Mouse (Mus musculus): ENCODE data around the gene Cct6b. TPM values are rescaled to one million over a fixed set of nuclear protein-coding genes. Genes with fewer than 3 reads are reported as not detected.
A peak's percentile ranks its signal among the peaks of the same experiment; 100 is the strongest.

Gene Cct6b
- polyA plus RNA-seq, 1 experiment: 0.07 TPM

DNA sequence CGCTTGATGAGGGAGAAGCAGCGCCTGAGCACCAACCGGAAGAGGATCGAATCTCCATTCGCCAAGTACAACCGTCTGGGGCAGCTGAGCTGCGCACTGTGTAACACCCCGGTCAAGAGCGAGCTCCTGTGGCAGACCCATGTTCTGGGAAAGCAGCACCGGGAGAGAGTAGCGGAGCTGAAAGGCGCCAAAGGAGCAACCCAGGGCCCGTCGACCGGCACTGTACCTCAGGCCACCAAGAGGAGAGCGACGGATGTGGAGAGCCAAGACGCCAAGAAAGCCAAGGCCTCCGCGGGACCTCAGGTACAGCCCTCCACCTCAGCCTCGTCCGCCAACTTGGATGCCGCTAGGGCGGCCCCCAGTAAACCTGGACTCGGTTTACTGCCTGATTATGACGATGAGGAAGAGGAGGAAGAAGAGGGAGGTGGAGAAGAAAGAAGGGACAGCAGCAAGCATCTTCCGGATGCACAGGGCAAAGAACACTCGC is 360 bp upstream of the Cct6b start:
- H3K9me3 ChIP-seq (ENCODE audit: control insufficient read depth, low read length): peaks cover 3% of the 10 kb centered on the region; the same call in 1 of the 2 replicates
- TF ChIP-seq TAL1 (IDR thresholded peaks at IDR 0.05; ENCODE audit: low read length) (no peak), GATA1 (IDR thresholded peaks at IDR 0.05; ENCODE audit: low read length) (no peak)
- peaks cover 27% of the 10 kb centered on the region for H3K36me3 ChIP-seq (ENCODE audit: control insufficient read depth)
- peak overlapping the region; percentile 68 for H3K4me3 ChIP-seq (replicated peaks)
- peaks cover 36% of the 10 kb centered on the region for H3K4me1 ChIP-seq (ENCODE audit: control insufficient read depth)
- 0 out of 2 replicates have a peak, but pooled peaks cover 2% of the 10 kb centered on the region for H3K27me3 ChIP-seq (ENCODE audit: control insufficient read depth)

DNA sequence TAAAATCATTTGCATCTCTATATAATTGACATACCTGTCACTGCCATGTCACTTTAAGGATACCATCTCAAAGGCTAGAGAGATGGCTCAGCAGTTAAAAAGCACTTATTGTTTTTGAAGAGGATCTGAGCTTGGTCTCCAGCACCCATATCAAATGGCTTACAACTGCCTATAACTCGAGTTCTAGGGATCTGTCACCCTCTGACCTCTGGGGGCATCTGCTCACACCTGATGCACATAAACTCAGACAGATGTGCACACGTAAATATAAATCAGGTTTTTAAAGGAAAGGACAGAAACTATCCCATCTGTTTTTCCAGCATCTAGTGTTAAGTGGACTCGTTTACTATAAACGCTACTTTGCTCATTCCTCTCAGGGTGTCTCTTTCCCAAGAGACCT is 860 bp downstream of the Cct6b start:
- Histone ChIP-seq H3K36me3 (ENCODE audit: control insufficient read depth) (peaks cover 15% of the 10 kb centered on the region), H3K4me3 (replicated peaks) (peak overlapping the region; percentile 68), H3K27me3 (ENCODE audit: control insufficient read depth) (0 out of 2 replicates have a peak, but pooled peaks cover 2% of the 10 kb centered on the region), H3K9me3 (ENCODE audit: control insufficient read depth, low read length) (peaks cover 3% of the 10 kb centered on the region; the same call in 1 of the 2 replicates), H3K4me1 (ENCODE audit: control insufficient read depth) (peaks cover 36% of the 10 kb centered on the region)
- TF ChIP-seq TAL1 (IDR thresholded peaks at IDR 0.05; ENCODE audit: low read length) (no peak), GATA1 (IDR thresholded peaks at IDR 0.05; ENCODE audit: low read length) (no peak)

DNA sequence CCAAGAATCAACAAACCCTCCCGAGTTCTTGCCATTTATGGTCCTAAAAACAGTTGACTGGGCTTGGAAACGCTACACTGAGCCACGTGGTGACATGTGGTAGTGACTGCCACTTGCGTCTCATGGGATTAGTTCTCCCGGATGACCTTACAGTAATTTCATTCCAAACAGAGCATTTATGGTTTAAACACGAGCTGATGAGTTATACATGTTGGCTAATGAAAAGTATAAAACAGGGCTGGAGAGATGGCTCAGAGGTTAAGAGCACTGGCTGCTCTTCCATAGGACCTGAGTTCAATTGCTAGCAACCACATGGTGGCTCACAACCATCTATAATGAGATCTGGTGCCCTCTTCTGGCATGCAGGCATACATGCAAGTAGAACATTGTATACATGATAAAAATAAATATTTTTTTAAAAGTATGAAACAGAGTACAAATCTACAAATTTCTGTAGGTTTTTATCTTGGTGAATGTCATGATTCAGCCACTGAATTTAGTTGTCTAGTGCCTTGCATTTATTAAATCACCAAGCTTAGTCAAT is 1.8 kb downstream of the Cct6b start:
- peaks cover 3% of the 10 kb centered on the region; the same call in 1 of the 2 replicates for H3K9me3 ChIP-seq (ENCODE audit: control insufficient read depth, low read length)
- 0 out of 2 replicates have a peak, but pooled peaks cover 2% of the 10 kb centered on the region for H3K27me3 ChIP-seq (ENCODE audit: control insufficient read depth)
- TF ChIP-seq GATA1 (IDR thresholded peaks at IDR 0.05; ENCODE audit: low read length) (no peak), TAL1 (IDR thresholded peaks at IDR 0.05; ENCODE audit: low read length) (no peak)
- no peak overlapping the region for H3K4me3 ChIP-seq (replicated peaks)
- peaks cover 12% of the 10 kb centered on the region for H3K36me3 ChIP-seq (ENCODE audit: control insufficient read depth)
- peaks cover 36% of the 10 kb centered on the region for H3K4me1 ChIP-seq (ENCODE audit: control insufficient read depth)

DNA sequence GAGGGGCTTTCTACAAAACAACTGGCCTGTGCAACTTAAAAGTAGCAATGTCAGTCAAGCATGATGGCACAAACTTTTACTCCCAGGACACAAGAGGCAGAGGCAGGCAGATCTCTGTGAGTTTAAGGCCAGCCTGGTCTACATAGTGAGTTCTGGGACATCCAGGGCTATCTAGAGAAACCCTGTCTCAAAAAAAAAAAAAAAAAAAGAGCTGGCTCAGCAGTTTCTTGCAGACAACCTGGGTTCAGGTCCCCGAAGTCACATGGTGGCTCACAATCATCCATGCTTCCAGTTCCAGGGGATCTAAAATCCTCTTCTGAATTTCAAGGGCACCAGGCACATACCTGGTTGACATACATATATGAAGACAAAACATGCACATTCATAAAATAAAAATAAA is 8.2 kb downstream of the Cct6b start:
- Histone ChIP-seq H3K27me3 (ENCODE audit: control insufficient read depth) (0 out of 2 replicates have a peak, but pooled peaks cover 2% of the 10 kb centered on the region), H3K4me3 (replicated peaks) (no peak overlapping the region), H3K4me1 (ENCODE audit: control insufficient read depth) (no peaks in the 10 kb centered on the region; the same call in none of the 2 replicates), H3K36me3 (ENCODE audit: control insufficient read depth) (no peaks in the 10 kb centered on the region), H3K9me3 (ENCODE audit: control insufficient read depth, low read length) (no peaks in the 10 kb centered on the region)
- no peak for TF ChIP-seq GATA1 (IDR thresholded peaks at IDR 0.05; ENCODE audit: low read length)
- TF ChIP-seq TAL1 (IDR thresholded peaks at IDR 0.05; ENCODE audit: low read length): no peak

DNA sequence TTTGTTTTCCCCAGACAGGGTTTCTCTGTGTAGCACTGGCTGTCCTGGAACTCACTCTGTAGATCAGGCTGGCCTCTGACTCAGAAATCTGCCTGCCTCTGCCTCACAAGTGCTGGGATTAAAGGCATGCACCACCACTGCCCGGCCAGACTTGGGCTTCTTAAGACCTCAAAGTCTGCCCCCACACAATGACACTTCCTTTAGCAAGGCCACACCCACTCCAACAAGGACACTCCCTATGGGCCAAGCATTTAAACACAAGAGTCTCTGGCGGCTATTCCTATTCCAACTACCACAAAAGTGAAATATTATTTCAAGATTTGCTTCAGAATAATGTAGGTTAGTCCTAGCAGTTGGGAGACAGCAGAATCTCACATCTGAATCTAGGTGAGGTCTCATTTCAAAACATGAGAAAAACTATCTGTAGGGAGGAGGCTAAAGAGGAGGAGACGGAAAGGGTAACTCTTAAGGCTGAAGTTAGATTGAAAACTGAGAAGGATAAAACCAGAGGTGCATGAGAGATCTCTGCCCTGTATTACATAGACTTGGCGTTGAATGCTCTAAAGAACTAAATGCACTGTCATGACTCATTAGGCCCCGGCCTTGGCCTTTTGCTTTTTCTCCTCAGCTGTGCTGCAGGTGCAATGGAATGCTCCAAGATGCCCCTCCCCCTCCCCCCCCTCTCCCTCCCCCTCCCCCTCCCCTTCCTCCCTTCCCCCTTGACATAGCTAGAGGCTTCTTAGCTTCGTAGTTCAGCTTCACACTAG is 11.6 kb downstream of the Cct6b start:
- Histone ChIP-seq H3K36me3 (ENCODE audit: control insufficient read depth) (no peaks in the 10 kb centered on the region), H3K9me3 (ENCODE audit: control insufficient read depth, low read length) (no peaks in the 10 kb centered on the region), H3K27me3 (ENCODE audit: control insufficient read depth) (no peaks in the 10 kb centered on the region), H3K4me3 (replicated peaks) (no peak overlapping the region), H3K4me1 (ENCODE audit: control insufficient read depth) (no peaks in the 10 kb centered on the region; the same call in none of the 2 replicates)
- TF ChIP-seq GATA1 (IDR thresholded peaks at IDR 0.05; ENCODE audit: low read length): no peak
- no peak for TF ChIP-seq TAL1 (IDR thresholded peaks at IDR 0.05; ENCODE audit: low read length)

DNA sequence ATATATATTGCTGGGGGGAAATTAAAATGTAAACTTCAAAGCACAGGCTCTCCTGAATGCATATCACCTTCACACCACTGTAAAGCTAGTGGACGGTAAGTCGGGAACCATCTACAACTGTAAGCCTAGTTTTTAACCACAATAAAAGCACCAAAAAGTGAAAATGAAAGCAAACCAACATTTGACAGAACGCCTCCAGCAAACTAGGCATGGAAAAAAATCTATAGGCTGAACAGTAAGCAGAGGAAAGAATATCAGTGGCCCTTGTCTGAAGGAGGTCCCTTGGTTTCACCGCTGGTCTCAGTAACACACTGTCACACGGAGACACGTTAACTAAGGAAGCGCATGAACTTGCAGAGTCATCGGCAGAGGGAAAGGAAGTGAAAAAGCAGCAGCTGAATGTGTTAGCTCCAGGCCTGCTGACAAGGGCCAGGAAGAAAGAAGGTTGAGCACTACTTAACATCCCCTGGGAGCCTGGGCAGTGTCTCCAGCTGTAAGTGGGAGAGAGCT is 17.2 kb downstream of the Cct6b start:
- no peaks in the 10 kb centered on the region for H3K9me3 ChIP-seq (ENCODE audit: control insufficient read depth, low read length)
- peaks cover 11% of the 10 kb centered on the region for H3K27me3 ChIP-seq (ENCODE audit: control insufficient read depth)
- TF ChIP-seq GATA1 (IDR thresholded peaks at IDR 0.05; ENCODE audit: low read length) (no peak), TAL1 (IDR thresholded peaks at IDR 0.05; ENCODE audit: low read length) (no peak)
- H3K4me3 ChIP-seq (replicated peaks): peak overlapping the region; percentile 53
- no peaks in the 10 kb centered on the region for H3K36me3 ChIP-seq (ENCODE audit: control insufficient read depth)
- H3K4me1 ChIP-seq (ENCODE audit: control insufficient read depth): peaks cover 9% of the 10 kb centered on the region

DNA sequence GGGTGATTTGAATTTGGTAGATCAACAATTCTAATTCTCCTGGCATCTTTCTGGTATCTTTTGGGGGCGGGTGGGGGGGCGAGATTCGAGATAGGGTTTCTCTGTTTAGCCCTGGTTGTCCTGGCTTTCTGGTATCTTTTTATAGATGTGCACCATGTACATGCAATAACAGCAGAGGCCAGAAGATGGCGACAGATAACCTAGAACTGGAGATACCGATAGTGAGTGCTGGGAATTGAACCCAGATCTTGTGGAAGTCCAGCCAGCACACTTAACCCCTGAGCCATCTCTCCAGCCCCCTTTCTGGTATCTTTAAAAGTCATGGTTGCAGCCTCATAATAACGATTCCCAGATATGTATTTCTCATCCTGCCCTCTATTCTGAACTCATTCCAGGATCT is 18.0 kb downstream of the Cct6b start:
- H3K36me3 ChIP-seq (ENCODE audit: control insufficient read depth): no peaks in the 10 kb centered on the region
- H3K9me3 ChIP-seq (ENCODE audit: control insufficient read depth, low read length): no peaks in the 10 kb centered on the region
- H3K27me3 ChIP-seq (ENCODE audit: control insufficient read depth): peaks cover 11% of the 10 kb centered on the region
- no peak for TF ChIP-seq GATA1 (IDR thresholded peaks at IDR 0.05; ENCODE audit: low read length)
- TF ChIP-seq TAL1 (IDR thresholded peaks at IDR 0.05; ENCODE audit: low read length): no peak
- H3K4me1 ChIP-seq (ENCODE audit: control insufficient read depth): peaks cover 9% of the 10 kb centered on the region
- H3K4me3 ChIP-seq (replicated peaks): no peak overlapping the region

DNA sequence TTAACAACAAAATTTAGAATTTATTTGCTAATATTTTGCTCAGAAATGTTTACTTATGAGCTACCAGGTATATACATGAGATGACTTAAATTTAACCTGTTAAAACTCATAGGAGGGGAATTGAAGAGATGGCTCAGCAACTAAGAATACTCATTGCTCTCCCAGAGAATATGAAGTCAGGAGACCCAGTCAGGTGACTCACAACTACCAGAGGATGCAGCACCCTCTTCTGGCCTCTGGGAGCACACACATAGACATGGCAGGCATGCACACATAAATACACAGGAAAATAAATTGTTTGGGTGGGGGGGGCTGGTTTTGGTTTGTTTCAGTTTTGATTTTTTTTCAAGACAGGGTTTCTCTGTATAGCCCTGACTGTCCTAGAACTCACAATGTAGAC is 25.1 kb downstream of the Cct6b start:
- Histone ChIP-seq H3K4me3 (replicated peaks) (no peak overlapping the region), H3K36me3 (ENCODE audit: control insufficient read depth) (no peaks in the 10 kb centered on the region), H3K27me3 (ENCODE audit: control insufficient read depth) (peaks cover 2% of the 10 kb centered on the region), H3K9me3 (ENCODE audit: control insufficient read depth, low read length) (no peaks in the 10 kb centered on the region), H3K4me1 (ENCODE audit: control insufficient read depth) (no peaks in the 10 kb centered on the region)
- TF ChIP-seq TAL1 (IDR thresholded peaks at IDR 0.05; ENCODE audit: low read length): no peak
- no peak for TF ChIP-seq GATA1 (IDR thresholded peaks at IDR 0.05; ENCODE audit: low read length)

DNA sequence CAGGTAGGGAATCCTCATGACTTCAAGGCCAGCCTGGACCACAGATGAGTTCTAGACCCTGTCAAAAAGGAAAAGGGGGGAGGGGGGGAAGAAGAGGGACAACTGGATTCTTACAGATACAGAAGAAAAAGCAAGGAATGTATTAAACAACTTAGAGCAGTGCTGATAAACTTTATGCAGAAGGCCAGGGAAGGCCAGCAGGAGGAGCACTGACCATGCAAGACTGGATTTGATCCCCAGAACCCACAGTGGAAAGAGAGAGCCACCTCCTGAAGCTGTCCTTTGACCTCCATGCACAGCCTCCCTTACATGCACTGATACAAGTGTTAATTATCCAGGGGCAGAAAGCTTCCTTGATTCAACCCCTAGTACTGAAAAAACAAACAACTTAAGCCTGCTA is 29.9 kb downstream of the Cct6b start:
- TF ChIP-seq TAL1 (IDR thresholded peaks at IDR 0.05; ENCODE audit: low read length): no peak
- TF ChIP-seq GATA1 (IDR thresholded peaks at IDR 0.05; ENCODE audit: low read length): no peak
- no peaks in the 10 kb centered on the region for H3K9me3 ChIP-seq (ENCODE audit: control insufficient read depth, low read length)

More for the DNA sequence above, 29.9 kb downstream of the Cct6b start:
- no peak overlapping the region for H3K4me3 ChIP-seq (replicated peaks)
- H3K27me3 ChIP-seq (ENCODE audit: control insufficient read depth): peaks cover 2% of the 10 kb centered on the region; the same call in 1 of the 2 replicates
- H3K4me1 ChIP-seq (ENCODE audit: control insufficient read depth): no peaks in the 10 kb centered on the region
- no peaks in the 10 kb centered on the region for H3K36me3 ChIP-seq (ENCODE audit: control insufficient read depth)

All from erythroblast, embryonic 14.5 days (primary cell).